Mouse (Mus musculus) embryonic facial prominence, embryonic 12.5 days (tissue): ENCODE measurements at regions not wholly inside any gene's neighbourhood (a gene's known extent, or its start where the extent isn't known, plus 50 kb on each side); places are given as distances from the start of the nearest gene placed in this dataset.

Experiments
- ATAC-seq: fragments of 200-750 bp; cut with Nextera tagmentation; 2 replicates; pipeline ENCODE4 v1.8.0; 2017; ENCODE audit not compliant: insufficient number of reproducible peaks, insufficient read depth, low FRiP score, low TSS enrichment
- H3K27ac ChIP-seq: fragments of 300-500 bp; sonication (generic); 2 replicates; pipeline ENCODE4 v1.5.1; 2016; ENCODE audit warnings: mild to moderate bottlenecking
- H3K27me3 ChIP-seq: fragments of 300-500 bp; sonication (generic); 2 replicates; pipeline ENCODE4 v1.6.1; 2016; ENCODE audit warnings: mild to moderate bottlenecking, moderate library complexity
- H3K36me3 ChIP-seq: fragments of 300-500 bp; sonication (generic); 2 replicates; pipeline ENCODE4 v1.6.1; 2016; ENCODE audit warnings: mild to moderate bottlenecking
- H3K4me1 ChIP-seq: fragments of 300-500 bp; sonication (generic); 2 replicates; pipeline ENCODE4 v1.6.1; 2016
- H3K4me2 ChIP-seq: fragments of 300-500 bp; sonication (generic); replicated peaks from 2 replicates; pipeline ENCODE4 v1.6.1; 2016; ENCODE audit warnings: mild to moderate bottlenecking, moderate library complexity
- H3K4me3 ChIP-seq: fragments of 300-500 bp; sonication (generic); 2 replicates; pipeline ENCODE4 v1.5.1; 2016; ENCODE audit warnings: mild to moderate bottlenecking
- H3K9ac ChIP-seq: fragments of 300-500 bp; sonication (generic); 2 replicates; pipeline ENCODE4 v1.6.1; 2016; ENCODE audit warnings: mild to moderate bottlenecking, moderate library complexity
- H3K9me3 ChIP-seq: fragments of 300-500 bp; sonication (generic); 2 replicates; pipeline ENCODE4 v1.6.1; 2016; ENCODE audit warnings: mild to moderate bottlenecking, moderate library complexity
- WGBS: fragments of 180-500 bp; shearing (Covaris S2); methylation state at CpG from one replicate; pipeline ENCODE4 v1.1.7; 2016; 5-methylcytosine and 5-hydroxymethylcytosine counted together

DNA sequence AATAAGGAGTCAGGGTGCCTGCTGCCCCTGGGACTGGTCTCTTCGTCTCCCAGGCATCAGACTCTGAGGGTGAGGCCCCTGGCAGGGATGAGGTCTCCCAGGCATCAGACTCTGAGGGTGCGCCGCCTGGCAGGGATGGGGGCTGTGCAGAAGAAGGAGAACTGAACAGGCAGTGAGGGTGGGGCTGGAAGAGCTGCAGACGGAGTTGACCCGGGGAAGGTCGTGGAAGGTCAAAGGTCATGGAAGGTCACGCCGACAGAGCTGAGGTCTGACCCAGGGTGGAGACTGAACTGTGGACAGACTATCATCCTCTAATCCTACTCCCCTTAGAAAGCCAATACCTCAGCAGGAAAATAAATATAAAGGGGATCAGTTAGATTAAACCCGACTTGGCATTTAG is 50.6 kb upstream of the Grik3 start:
- H3K36me3 ChIP-seq, result no peaks in the 10 kb centered on the region
- no peak for ATAC-seq
- no peaks in the 10 kb centered on the region for H3K4me1 ChIP-seq
- WGBS, result 18% methylated on average over 9 of the region's 9 CpGs
- H3K9ac ChIP-seq, result no peak overlapping the region
- no peaks in the 10 kb centered on the region for H3K27me3 ChIP-seq
- no peak overlapping the region for H3K27ac ChIP-seq
- H3K4me3 ChIP-seq, result no peak overlapping the region
- no peaks in the 10 kb centered on the region for H3K9me3 ChIP-seq
- H3K4me2 ChIP-seq, result no peak overlapping the region

- WGBS, result 68% methylated on average over 13 of the region's 13 CpGs
- Histone ChIP-seq H3K4me2 (no peak overlapping the region), H3K36me3 (no peaks in the 10 kb centered on the region), H3K27ac (no peak overlapping the region), H3K4me3 (no peak overlapping the region), H3K9me3 (no peaks in the 10 kb centered on the region), H3K9ac (no peak overlapping the region), H3K4me1 (no peaks in the 10 kb centered on the region), H3K27me3 (no peaks in the 10 kb centered on the region)
- ATAC-seq, result no peak
These were observed 53.2 kb upstream of the Grik3 start for GRCm38 (mm10) chr4:125437161-125437822.

GRCm38 (mm10) chr4:125433511-125433910 is 57.0 kb upstream of the Grik3 start:
- no peak for ATAC-seq
- H3K4me2 ChIP-seq, result no peak overlapping the region
- H3K9ac ChIP-seq, result no peak overlapping the region
- H3K27me3 ChIP-seq, result 0 out of 2 replicates have a peak, but pooled peaks cover 2% of the 10 kb centered on the region
- no peak overlapping the region for H3K4me3 ChIP-seq
- H3K27ac ChIP-seq, result no peak overlapping the region
- no peaks in the 10 kb centered on the region for H3K4me1 ChIP-seq
- no peaks in the 10 kb centered on the region for H3K9me3 ChIP-seq
- WGBS, result 16% methylated on average over 3 of the region's 3 CpGs
- H3K36me3 ChIP-seq, result no peaks in the 10 kb centered on the region

- no peak overlapping the region for H3K27ac ChIP-seq
- 0 out of 2 replicates have a peak, but pooled peaks cover 2% of the 10 kb centered on the region for H3K27me3 ChIP-seq
- no peak overlapping the region for H3K4me2 ChIP-seq
- no peaks in the 10 kb centered on the region for H3K4me1 ChIP-seq
- ATAC-seq, result no peak
- H3K4me3 ChIP-seq, result no peak overlapping the region
- H3K36me3 ChIP-seq, result no peaks in the 10 kb centered on the region
- no peak overlapping the region for H3K9ac ChIP-seq
- H3K9me3 ChIP-seq, result no peaks in the 10 kb centered on the region
These were observed 58.9 kb upstream of the Grik3 start for GRCm38 (mm10) chr4:125431648-125432047.

- Histone ChIP-seq H3K9ac (no peak overlapping the region), H3K36me3 (no peaks in the 10 kb centered on the region), H3K4me1 (no peaks in the 10 kb centered on the region), H3K4me2 (no peak overlapping the region), H3K4me3 (no peak overlapping the region), H3K27ac (no peak overlapping the region), H3K9me3 (no peaks in the 10 kb centered on the region), H3K27me3 (0 out of 2 replicates have a peak, but pooled peaks cover 2% of the 10 kb centered on the region)
- ATAC-seq, result no peak
- WGBS, result 62% methylated on average over 4 of the region's 4 CpGs
These were observed 59.7 kb upstream of the Grik3 start for GRCm38 (mm10) chr4:125430845-125431244.

DNA sequence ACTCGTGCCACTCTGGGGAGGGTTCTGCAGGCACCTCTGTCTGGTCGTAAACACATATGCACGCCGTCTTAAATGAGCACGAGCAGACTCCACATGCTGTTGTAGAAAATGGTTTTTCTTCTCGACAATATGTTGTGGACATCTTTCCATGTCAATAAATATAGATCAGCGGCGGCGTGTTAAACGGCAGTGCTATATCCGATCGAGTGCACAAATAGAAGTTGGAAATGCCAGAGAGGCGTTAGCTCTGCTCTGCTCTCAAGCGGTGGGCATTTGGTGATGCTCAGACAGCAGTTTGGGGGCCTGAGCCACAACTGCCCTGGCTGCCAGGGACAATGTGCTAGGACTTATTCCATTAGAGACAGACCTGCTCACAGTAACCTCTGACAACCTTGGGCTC is 61.8 kb upstream of the Grik3 start:
- no peak for ATAC-seq
- WGBS, result 92% methylated on average over 14 of the region's 14 CpGs
- Histone ChIP-seq H3K9ac (no peak overlapping the region), H3K4me3 (no peak overlapping the region), H3K4me1 (no peaks in the 10 kb centered on the region), H3K9me3 (no peaks in the 10 kb centered on the region), H3K36me3 (no peaks in the 10 kb centered on the region), H3K27ac (no peak overlapping the region), H3K27me3 (0 out of 2 replicates have a peak, but pooled peaks cover 2% of the 10 kb centered on the region), H3K4me2 (no peak overlapping the region)

DNA sequence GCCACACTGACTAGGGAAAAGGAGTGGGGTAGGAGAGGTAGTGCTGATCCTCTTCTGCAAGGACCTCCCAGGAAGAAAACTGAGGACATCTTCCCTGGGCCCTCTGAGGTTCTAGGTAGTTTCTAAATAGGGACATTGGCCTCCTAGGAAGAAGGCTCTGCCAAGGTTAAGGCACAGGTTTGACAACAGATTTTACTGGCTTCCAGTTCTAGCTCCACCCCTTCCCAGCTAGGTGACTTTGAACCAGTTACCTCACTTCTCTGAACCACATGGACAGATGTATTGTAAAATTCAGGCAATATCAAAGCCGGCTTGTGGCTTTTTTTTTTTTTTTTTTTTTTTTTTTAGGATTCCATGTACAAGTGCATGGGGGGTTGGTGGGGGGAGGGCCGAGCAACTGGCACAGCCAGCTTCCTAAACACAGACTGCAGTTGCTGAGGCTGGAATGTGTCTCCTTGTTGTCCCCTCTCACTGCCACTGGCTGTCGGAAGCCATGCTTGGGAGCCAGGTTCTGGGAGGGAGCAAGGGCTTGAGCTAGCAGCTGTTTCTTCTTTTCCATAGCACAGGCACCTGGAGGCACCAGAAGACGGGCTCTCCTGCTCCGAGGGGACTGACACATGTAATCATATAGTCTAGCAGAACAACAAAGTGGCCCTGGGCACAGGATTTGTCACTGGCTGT is 69.8 kb upstream of the Grik3 start:
- no peaks in the 10 kb centered on the region for H3K27me3 ChIP-seq

GRCm38 (mm10) chr4:125419491-125420255 is 70.8 kb upstream of the Grik3 start:
- H3K9ac ChIP-seq, result no peak overlapping the region
- no peaks in the 10 kb centered on the region for H3K27me3 ChIP-seq
- ATAC-seq, result no peak
- H3K36me3 ChIP-seq, result no peaks in the 10 kb centered on the region
- H3K4me3 ChIP-seq, result no peak overlapping the region
- H3K4me2 ChIP-seq, result no peak overlapping the region
- WGBS, result 51% methylated on average over 12 of the region's 12 CpGs
- no peaks in the 10 kb centered on the region for H3K4me1 ChIP-seq
- no peak overlapping the region for H3K27ac ChIP-seq
- no peaks in the 10 kb centered on the region for H3K9me3 ChIP-seq

More for the DNA sequence above, 69.8 kb upstream of the Grik3 start:
- H3K4me1 ChIP-seq, result no peaks in the 10 kb centered on the region
- H3K27ac ChIP-seq, result no peak overlapping the region
- ATAC-seq, result no peak
- no peaks in the 10 kb centered on the region for H3K9me3 ChIP-seq
- no peaks in the 10 kb centered on the region for H3K36me3 ChIP-seq
- H3K4me3 ChIP-seq, result no peak overlapping the region
- no peak overlapping the region for H3K4me2 ChIP-seq
- 29% methylated on average over 5 of the region's 5 CpGs for WGBS
- no peak overlapping the region for H3K9ac ChIP-seq

GRCm38 (mm10) chr4:125415308-125415707 is 75.2 kb upstream of the Grik3 start:
- Histone ChIP-seq H3K4me2 (no peak overlapping the region), H3K27ac (no peak overlapping the region), H3K4me1 (peaks cover 7% of the 10 kb centered on the region; the same call in 1 of the 2 replicates), H3K9ac (no peak overlapping the region), H3K4me3 (no peak overlapping the region), H3K27me3 (no peaks in the 10 kb centered on the region), H3K36me3 (no peaks in the 10 kb centered on the region), H3K9me3 (no peaks in the 10 kb centered on the region)
- no peak for ATAC-seq
- WGBS, result 35% methylated on average over 11 of the region's 11 CpGs

DNA sequence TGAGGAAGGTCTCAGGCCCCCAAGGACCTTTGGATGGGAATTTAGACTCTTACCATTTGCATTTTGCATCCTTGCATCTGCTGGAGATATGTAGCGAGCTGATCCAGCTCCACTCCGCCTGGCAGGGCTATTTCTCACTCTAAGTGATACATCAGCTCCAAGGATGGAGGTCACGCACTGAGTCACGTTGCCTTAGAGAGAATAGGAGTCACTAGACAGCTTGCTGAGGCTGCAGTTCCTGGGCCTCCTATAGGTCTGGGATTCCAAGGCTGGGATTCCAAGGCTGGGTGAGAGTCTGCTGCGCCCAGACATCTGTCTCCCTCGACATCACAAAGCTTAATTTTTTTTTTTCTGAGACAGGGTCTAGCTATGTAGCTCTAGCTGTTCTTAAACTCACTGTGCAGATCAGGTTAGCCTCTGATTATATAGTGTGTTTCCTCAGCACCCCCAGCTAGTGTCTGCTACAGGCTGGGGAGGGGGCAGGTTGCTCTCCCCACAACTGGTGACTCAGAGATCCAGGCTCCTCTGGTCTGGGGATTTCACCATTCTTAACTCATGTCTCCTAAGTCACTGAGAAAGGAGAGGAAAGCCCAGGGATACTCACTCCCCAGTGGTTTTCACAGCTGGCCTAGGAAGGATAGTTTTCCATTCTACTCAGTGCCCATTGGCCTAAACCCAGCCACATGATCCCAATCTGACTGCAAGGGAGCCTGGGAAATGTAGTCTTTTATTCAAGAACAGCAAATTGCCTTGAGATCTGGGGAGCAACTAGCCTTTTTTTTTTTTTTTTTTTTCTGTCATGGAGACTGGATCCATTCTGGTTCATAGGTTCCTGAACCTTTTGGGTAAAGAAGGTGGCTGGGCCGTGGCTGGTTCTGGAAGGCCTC is 76.4 kb upstream of the Grik3 start:
- WGBS, result 86% methylated on average over 7 of the region's 7 CpGs
- Histone ChIP-seq H3K4me3 (no peak overlapping the region), H3K4me2 (no peak overlapping the region), H3K27me3 (no peaks in the 10 kb centered on the region), H3K36me3 (no peaks in the 10 kb centered on the region), H3K9me3 (no peaks in the 10 kb centered on the region), H3K4me1 (peaks cover 7% of the 10 kb centered on the region; the same call in 1 of the 2 replicates), H3K9ac (no peak overlapping the region), H3K27ac (no peak overlapping the region)
- peak; percentile 78 for ATAC-seq

GRCm38 (mm10) chr4:125410736-125411441 is 79.6 kb upstream of the Grik3 start:
- WGBS, result 45% methylated on average over 8 of the region's 8 CpGs
- Histone ChIP-seq H3K4me2 (no peak overlapping the region), H3K4me3 (no peak overlapping the region), H3K27ac (no peak overlapping the region), H3K36me3 (no peaks in the 10 kb centered on the region), H3K27me3 (0 out of 2 replicates have a peak, but pooled peaks cover 3% of the 10 kb centered on the region), H3K9ac (no peak overlapping the region), H3K4me1 (peaks cover 20% of the 10 kb centered on the region), H3K9me3 (no peaks in the 10 kb centered on the region)
- no peak for ATAC-seq
